In genomic region chr16:20714307-20715080, GRCm38 (mm10) we compare ENCODE assay signal across 8 mouse cellular contexts. TPM values are rescaled to one million over a fixed set of nuclear protein-coding genes. Genes with fewer than 3 reads are reported as not detected.
DNase-seq lines count a peak whose midpoint lies in the region; ATAC-seq and TF ChIP-seq lines count a peak whose summit lies in the region.

No protein-coding gene starts in this region.

- H3K4me3 ChIP-seq in erythroblast, embryonic 14.5 days (replicated peaks): peak overlapping the region; percentile 80
- H3K4me3 ChIP-seq in ES-E14 (ENCODE audit: insufficient read depth in 1 of 2, low read depth in 1 of 2, low read length in 2 of 2, poor library complexity in 1 of 2, severe bottlenecking in 1 of 2): peak overlapping the region; percentile 87 to 88
- H3K4me3 ChIP-seq in hindbrain, embryonic 10.5 days: peak overlapping the region; percentile 73
- H3K4me3 ChIP-seq in midbrain, embryonic 11.5 days (ENCODE audit: low read depth, low read length): peak overlapping the region; percentile 60

- in situ Hi-C loops in ES-E14 (cut with MboI; ENCODE audit: low sequenced_read_pairs in 2 of 2, unreplicated experiment in 2 of 2): no loop called here

- WGBS in hindbrain, embryonic 10.5 days: 26% methylated on average over 11 of the region's 11 CpGs
- WGBS in midbrain, embryonic 11.5 days: 32% methylated on average over 11 of the region's 11 CpGs

- peaks cover 94% of the 10 kb centered on the region for H3K4me1 ChIP-seq in erythroblast, embryonic 14.5 days (ENCODE audit: control insufficient read depth)
- H3K4me1 ChIP-seq in ES-E14 (ENCODE audit: control insufficient read depth in 2 of 2, insufficient read depth in 2 of 2, low read length in 2 of 2, poor library complexity in 1 of 2): peaks cover 2 to 19% of the 10 kb centered on the region in 2 experiments; a peak in 3 of 4 replicates
- H3K4me1 ChIP-seq in hindbrain, embryonic 10.5 days (replicated peaks): peaks cover 57% of the 10 kb centered on the region
- H3K4me1 ChIP-seq in midbrain, embryonic 11.5 days (ENCODE audit: control insufficient read depth, insufficient read depth, low read length): peaks cover 27% of the 10 kb centered on the region

- DNase-seq in ES-E14 (ENCODE audit: low read depth, low spot score): no peak
- DNase-seq in hindbrain, embryonic 10.5 days (ENCODE audit: low spot score): no peak
- no peak for DNase-seq in midbrain, embryonic 11.5 days (ENCODE audit: low spot score, missing footprints)
- DNase-seq in thymus, postnatal 10 days (ENCODE audit: low spot score in 2 of 2): no peak
- DNase-seq in thymus, adult 18-20 months: no peak
- DNase-seq in right cerebral cortex, postnatal 25 days: no peak

- no peaks in the 10 kb centered on the region for H3K9me3 ChIP-seq in erythroblast, embryonic 14.5 days (ENCODE audit: control insufficient read depth, low read length)
- H3K9me3 ChIP-seq in ES-E14 (ENCODE audit: control insufficient read depth, insufficient read depth, low read depth, low read length): no peaks in the 10 kb centered on the region
- H3K9me3 ChIP-seq in hindbrain, embryonic 10.5 days: no peaks in the 10 kb centered on the region
- no peaks in the 10 kb centered on the region for H3K9me3 ChIP-seq in midbrain, embryonic 11.5 days (ENCODE audit: control insufficient read depth, low read length)

- peaks cover 48% of the 10 kb centered on the region for H3K36me3 ChIP-seq in erythroblast, embryonic 14.5 days (ENCODE audit: control insufficient read depth)
- peaks cover 33% of the 10 kb centered on the region for H3K36me3 ChIP-seq in ES-E14 (ENCODE audit: control insufficient read depth, insufficient read depth, low read length, poor library complexity, severe bottlenecking)
- H3K36me3 ChIP-seq in hindbrain, embryonic 10.5 days: peaks cover 42% of the 10 kb centered on the region
- H3K36me3 ChIP-seq in midbrain, embryonic 11.5 days (ENCODE audit: control insufficient read depth, insufficient read depth, low read length): peaks cover 3% of the 10 kb centered on the region; the same call in 1 of the 2 replicates

- peak overlapping the region; percentile 36; the same call in 1 of the 2 replicates for H3K9ac ChIP-seq in ES-E14 (ENCODE audit: insufficient read depth, low read depth, low read length, poor library complexity, severe bottlenecking)
- peak overlapping the region; percentile 80 for H3K9ac ChIP-seq in midbrain, embryonic 11.5 days (ENCODE audit: low read length)

- H3K4me2 ChIP-seq in midbrain, embryonic 11.5 days: peak overlapping the region; percentile 73

- no peak for ATAC-seq in erythroblast, adult 5-6 weeks (replicated peaks; ENCODE audit: low FRiP score, poor library complexity, severe bottlenecking)
- ATAC-seq in midbrain, embryonic 11.5 days (ENCODE audit: low FRiP score): no peak

- H3K27ac ChIP-seq in ES-E14 (ENCODE audit: insufficient read depth, low read depth, low read length, poor library complexity, severe bottlenecking): no peak overlapping the region; the same call in 1 of the 2 replicates
- H3K27ac ChIP-seq in hindbrain, embryonic 10.5 days: peak overlapping the region; percentile 74
- no peak overlapping the region for H3K27ac ChIP-seq in midbrain, embryonic 11.5 days (ENCODE audit: low read depth, low read length)

- no peaks in the 10 kb centered on the region for H3K27me3 ChIP-seq in erythroblast, embryonic 14.5 days (ENCODE audit: control insufficient read depth)
- H3K27me3 ChIP-seq in hindbrain, embryonic 10.5 days (ENCODE audit: insufficient read depth, poor library complexity, severe bottlenecking): no peaks in the 10 kb centered on the region
- H3K27me3 ChIP-seq in midbrain, embryonic 11.5 days (ENCODE audit: control insufficient read depth, insufficient read depth, low read length): no peaks in the 10 kb centered on the region

TF ChIP-seq in ES-E14, 5 proteins besides CTCF, POLR2A, EP300 and RAD21:
- TF ChIP-seq MAFK (IDR thresholded peaks at IDR 0.05; ENCODE audit: insufficient read depth, low read depth, low read length) (no peak), ZC3H11A (IDR thresholded peaks at IDR 0.05; ENCODE audit: borderline replicate concordance, low read depth, low read length) (no peak), ZNF384 (IDR thresholded peaks at IDR 0.05; ENCODE audit: low read depth, low read length) (no peak), HCFC1 (IDR thresholded peaks at IDR 0.05; ENCODE audit: borderline replicate concordance, insufficient read depth, low read length) (no peak), CHD2 (IDR thresholded peaks at IDR 0.05; ENCODE audit: low read depth, low read length) (no peak)

RNA-seq across cellular contexts. Expression of gene Polr2h, which starts 3.0 kb away (rescaled TPM):
- polyA plus RNA-seq in erythroblast, embryonic 14.5 days (2012): 0.25 TPM in 1 of 2 replicates, not detected in the other
- 7.9 and 15.9 TPM in 2 replicates for total RNA-seq in erythroblast, adult 5-6 weeks (2015; ENCODE audit: low replicate concordance)
- 4.0 and 4.3 TPM in 2 replicates for total RNA-seq in erythroblast, adult 5-6 weeks (2017; ENCODE audit: low replicate concordance)
- total RNA-seq in ES-E14 (2012; rRNA removed): 125 and 134 TPM in 2 replicates
- polyA plus RNA-seq in hindbrain, embryonic 10.5 days (2016; fragmentation: Nextera tagmentation; extraction: Ambion mirVana): 114 and 140 TPM in 2 replicates
- 104 and 119 TPM in 2 replicates for polyA plus RNA-seq in midbrain, embryonic 11.5 days (2014; fragmentation: Nextera tagmentation; extraction: Ambion mirVana)

RNA-seq across cellular contexts. Expression of gene Clcn2, which starts 3.1 kb away (rescaled TPM):
- polyA plus RNA-seq in erythroblast, embryonic 14.5 days (2012): 1.8 and 3.3 TPM in 2 replicates
- 1.7 and 5.0 TPM in 2 replicates for total RNA-seq in erythroblast, adult 5-6 weeks (2015; ENCODE audit: low replicate concordance)
- 3.3 and 8.9 TPM in 2 replicates for total RNA-seq in erythroblast, adult 5-6 weeks (2017; ENCODE audit: low replicate concordance)
- 38.2 and 104 TPM in 2 replicates for total RNA-seq in ES-E14 (2012; rRNA removed)
- 15.5 and 22.1 TPM in 2 replicates for polyA plus RNA-seq in hindbrain, embryonic 10.5 days (2016; fragmentation: Nextera tagmentation; extraction: Ambion mirVana)
- polyA plus RNA-seq in midbrain, embryonic 11.5 days (2014; fragmentation: Nextera tagmentation; extraction: Ambion mirVana): 15.1 and 16.0 TPM in 2 replicates

RNA-seq across cellular contexts. Expression of gene Chrd, which starts 18.4 kb away (rescaled TPM):
- polyA plus RNA-seq in erythroblast, embryonic 14.5 days (2012): not detected in 2 replicates
- not detected in 2 replicates for total RNA-seq in erythroblast, adult 5-6 weeks (2015; ENCODE audit: low replicate concordance)
- not detected in 2 replicates for total RNA-seq in erythroblast, adult 5-6 weeks (2017; ENCODE audit: low replicate concordance)
- total RNA-seq in ES-E14 (2012; rRNA removed): 3.7 and 9.6 TPM in 2 replicates
- 1.6 and 3.6 TPM in 2 replicates for polyA plus RNA-seq in hindbrain, embryonic 10.5 days (2016; fragmentation: Nextera tagmentation; extraction: Ambion mirVana)
- 2.6 and 2.7 TPM in 2 replicates for polyA plus RNA-seq in midbrain, embryonic 11.5 days (2014; fragmentation: Nextera tagmentation; extraction: Ambion mirVana)

RNA-seq across cellular contexts. Expression of gene Thpo, which starts 19.8 kb away (rescaled TPM):
- polyA plus RNA-seq in erythroblast, embryonic 14.5 days (2012): not detected in 2 replicates
- total RNA-seq in erythroblast, adult 5-6 weeks (2015; ENCODE audit: low replicate concordance): not detected in 2 replicates
- not detected in 2 replicates for total RNA-seq in erythroblast, adult 5-6 weeks (2017; ENCODE audit: low replicate concordance)
- total RNA-seq in ES-E14 (2012; rRNA removed): 0.18 and 1.2 TPM in 2 replicates
- 0.30 and 0.77 TPM in 2 replicates for polyA plus RNA-seq in hindbrain, embryonic 10.5 days (2016; fragmentation: Nextera tagmentation; extraction: Ambion mirVana)
- polyA plus RNA-seq in midbrain, embryonic 11.5 days (2014; fragmentation: Nextera tagmentation; extraction: Ambion mirVana): 0.37 and 0.71 TPM in 2 replicates

RNA-seq across cellular contexts. Expression of gene Fam131a, which starts 21.5 kb away (rescaled TPM):
- 0.26 and 0.29 TPM in 2 replicates for polyA plus RNA-seq in erythroblast, embryonic 14.5 days (2012)
- not detected in 2 replicates for total RNA-seq in erythroblast, adult 5-6 weeks (2015; ENCODE audit: low replicate concordance)
- 0.26 and 0.70 TPM in 2 replicates for total RNA-seq in erythroblast, adult 5-6 weeks (2017; ENCODE audit: low replicate concordance)
- 1.9 and 2.6 TPM in 2 replicates for total RNA-seq in ES-E14 (2012; rRNA removed)
- polyA plus RNA-seq in hindbrain, embryonic 10.5 days (2016; fragmentation: Nextera tagmentation; extraction: Ambion mirVana): 6.7 and 9.4 TPM in 2 replicates
- 8.8 and 12.5 TPM in 2 replicates for polyA plus RNA-seq in midbrain, embryonic 11.5 days (2014; fragmentation: Nextera tagmentation; extraction: Ambion mirVana)

Comparison
In these comparisons a context has a peak if more than half of its experiments do, and no peak if none do; other contexts are left out.
1. RNA of gene Polr2h, which starts 3.0 kb away (polyA plus RNA-seq): 104 to 119 TPM in midbrain, embryonic 11.5 days and 114 to 140 TPM in hindbrain, embryonic 10.5 days; 0.25 TPM in erythroblast, embryonic 14.5 days; every median in the first group is over 10 times any median in the second.
2. Peak in every context shown above with its lines, with median percentiles within 50 percentile points of each other: H3K4me3 ChIP-seq.